Mouse (Mus musculus): ENCODE data around the gene Pif1. TPM values are rescaled to one million over a fixed set of nuclear protein-coding genes. Genes with fewer than 3 reads are reported as not detected.

The Pif1 gene
- polyA plus RNA-seq, 1 experiment from 2014 or later, result 16.1 TPM

- H3K9me3 ChIP-seq (ENCODE audit: control insufficient read depth, low read length), result no peaks in the 10 kb centered on the region
- no peak overlapping the region for H3K4me3 ChIP-seq (ENCODE audit: low read length)
- H3K9ac ChIP-seq (ENCODE audit: low read length), result no peak overlapping the region
- no peak for ATAC-seq (ENCODE audit: low read depth)
- peak overlapping the region; percentile 65 for H3K27ac ChIP-seq (ENCODE audit: low read length)
- no peaks in the 10 kb centered on the region for H3K27me3 ChIP-seq (ENCODE audit: control insufficient read depth, insufficient read depth, low read depth, low read length)
- H3K4me2 ChIP-seq (ENCODE audit: low read depth, low read length), result no peak overlapping the region
- H3K4me1 ChIP-seq (replicated peaks; ENCODE audit: control insufficient read depth, insufficient read depth, low read length), result peaks cover 26% of the 10 kb centered on the region
- WGBS, result 59% methylated on average over 4 of the region's 4 CpGs
- peaks cover 13% of the 10 kb centered on the region for H3K36me3 ChIP-seq (ENCODE audit: control insufficient read depth, insufficient read depth, low read length)
These were observed 31.3 kb upstream of the Pif1 start for GRCm38 (mm10) chr9:65555621-65556020.

GRCm38 (mm10) chr9:65556349-65556748 lies 30.6 kb upstream of the Pif1 start:
- peaks cover 13% of the 10 kb centered on the region for H3K36me3 ChIP-seq (ENCODE audit: control insufficient read depth, insufficient read depth, low read length)
- no peak overlapping the region for H3K9ac ChIP-seq (ENCODE audit: low read length)
- ATAC-seq (ENCODE audit: low read depth), result no peak
- 93% methylated on average over 8 of the region's 8 CpGs for WGBS
- no peak overlapping the region for H3K27ac ChIP-seq (ENCODE audit: low read length)
- no peak overlapping the region for H3K4me3 ChIP-seq (ENCODE audit: low read length)
- no peaks in the 10 kb centered on the region for H3K27me3 ChIP-seq (ENCODE audit: control insufficient read depth, insufficient read depth, low read depth, low read length)
- peaks cover 20% of the 10 kb centered on the region for H3K4me1 ChIP-seq (replicated peaks; ENCODE audit: control insufficient read depth, insufficient read depth, low read length)
- H3K9me3 ChIP-seq (ENCODE audit: control insufficient read depth, low read length), result no peaks in the 10 kb centered on the region
- no peak overlapping the region for H3K4me2 ChIP-seq (ENCODE audit: low read depth, low read length)

GRCm38 (mm10) chr9:65556979-65557378 lies 30.0 kb upstream of the Pif1 start:
- no peak overlapping the region for H3K9ac ChIP-seq (ENCODE audit: low read length)
- ATAC-seq (ENCODE audit: low read depth), result no peak
- no peaks in the 10 kb centered on the region for H3K27me3 ChIP-seq (ENCODE audit: control insufficient read depth, insufficient read depth, low read depth, low read length)
- peaks cover 13% of the 10 kb centered on the region for H3K36me3 ChIP-seq (ENCODE audit: control insufficient read depth, insufficient read depth, low read length)
- no peak overlapping the region for H3K4me2 ChIP-seq (ENCODE audit: low read depth, low read length)
- no peak overlapping the region for H3K4me3 ChIP-seq (ENCODE audit: low read length)
- no peaks in the 10 kb centered on the region for H3K9me3 ChIP-seq (ENCODE audit: control insufficient read depth, low read length)
- 95% methylated on average over 5 of the region's 5 CpGs for WGBS
- no peak overlapping the region for H3K27ac ChIP-seq (ENCODE audit: low read length)
- peaks cover 20% of the 10 kb centered on the region for H3K4me1 ChIP-seq (replicated peaks; ENCODE audit: control insufficient read depth, insufficient read depth, low read length)

GRCm38 (mm10) chr9:65558806-65559205 lies 28.2 kb upstream of the Pif1 start:
- Histone ChIP-seq H3K36me3 (ENCODE audit: control insufficient read depth, insufficient read depth, low read length) (peaks cover 15% of the 10 kb centered on the region), H3K4me1 (replicated peaks; ENCODE audit: control insufficient read depth, insufficient read depth, low read length) (peaks cover 23% of the 10 kb centered on the region), H3K4me3 (ENCODE audit: low read length) (no peak overlapping the region), H3K27ac (ENCODE audit: low read length) (no peak overlapping the region), H3K9me3 (ENCODE audit: control insufficient read depth, low read length) (no peaks in the 10 kb centered on the region), H3K27me3 (ENCODE audit: control insufficient read depth, insufficient read depth, low read depth, low read length) (no peaks in the 10 kb centered on the region), H3K9ac (ENCODE audit: low read length) (no peak overlapping the region), H3K4me2 (ENCODE audit: low read depth, low read length) (no peak overlapping the region)
- no peak for ATAC-seq (ENCODE audit: low read depth)
- 78% methylated on average over 6 of the region's 6 CpGs for WGBS

GRCm38 (mm10) chr9:65561016-65561415 lies 25.9 kb upstream of the Pif1 start:
- H3K9ac ChIP-seq (ENCODE audit: low read length), result no peak overlapping the region
- no peaks in the 10 kb centered on the region for H3K9me3 ChIP-seq (ENCODE audit: control insufficient read depth, low read length)
- peaks cover 14% of the 10 kb centered on the region for H3K36me3 ChIP-seq (ENCODE audit: control insufficient read depth, insufficient read depth, low read length)
- no peak overlapping the region for H3K4me2 ChIP-seq (ENCODE audit: low read depth, low read length)
- no peak overlapping the region for H3K27ac ChIP-seq (ENCODE audit: low read length)
- no peaks in the 10 kb centered on the region for H3K27me3 ChIP-seq (ENCODE audit: control insufficient read depth, insufficient read depth, low read depth, low read length)
- H3K4me1 ChIP-seq (replicated peaks; ENCODE audit: control insufficient read depth, insufficient read depth, low read length), result peaks cover 6% of the 10 kb centered on the region
- WGBS, result 86% methylated on average over 4 of the region's 4 CpGs
- H3K4me3 ChIP-seq (ENCODE audit: low read length), result no peak overlapping the region
- ATAC-seq (ENCODE audit: low read depth), result no peak

GRCm38 (mm10) chr9:65562081-65562506 lies 24.9 kb upstream of the Pif1 start:
- Histone ChIP-seq H3K4me3 (ENCODE audit: low read length) (no peak overlapping the region), H3K27ac (ENCODE audit: low read length) (no peak overlapping the region; the same call in 1 of the 2 replicates), H3K9ac (ENCODE audit: low read length) (no peak overlapping the region), H3K4me2 (ENCODE audit: low read depth, low read length) (no peak overlapping the region), H3K4me1 (replicated peaks; ENCODE audit: control insufficient read depth, insufficient read depth, low read length) (peaks cover 6% of the 10 kb centered on the region), H3K27me3 (ENCODE audit: control insufficient read depth, insufficient read depth, low read depth, low read length) (no peaks in the 10 kb centered on the region), H3K36me3 (ENCODE audit: control insufficient read depth, insufficient read depth, low read length) (peaks cover 13% of the 10 kb centered on the region; the same call in 1 of the 2 replicates), H3K9me3 (ENCODE audit: control insufficient read depth, low read length) (no peaks in the 10 kb centered on the region)
- WGBS, result 17% methylated on average over 4 of the region's 4 CpGs
- peak; percentile 77 for ATAC-seq (ENCODE audit: low read depth)

GRCm38 (mm10) chr9:65563073-65563472 lies 23.9 kb upstream of the Pif1 start:
- Histone ChIP-seq H3K4me3 (ENCODE audit: low read length) (no peak overlapping the region), H3K27ac (ENCODE audit: low read length) (no peak overlapping the region), H3K4me1 (replicated peaks; ENCODE audit: control insufficient read depth, insufficient read depth, low read length) (peaks cover 6% of the 10 kb centered on the region), H3K9ac (ENCODE audit: low read length) (no peak overlapping the region), H3K27me3 (ENCODE audit: control insufficient read depth, insufficient read depth, low read depth, low read length) (no peaks in the 10 kb centered on the region), H3K4me2 (ENCODE audit: low read depth, low read length) (no peak overlapping the region), H3K36me3 (ENCODE audit: control insufficient read depth, insufficient read depth, low read length) (peaks cover 13% of the 10 kb centered on the region; the same call in 1 of the 2 replicates), H3K9me3 (ENCODE audit: control insufficient read depth, low read length) (no peaks in the 10 kb centered on the region)
- WGBS, result 88% methylated on average over 5 of the region's 5 CpGs
- no peak for ATAC-seq (ENCODE audit: low read depth)

GRCm38 (mm10) chr9:65564698-65565097 lies 22.3 kb upstream of the Pif1 start:
- ATAC-seq (ENCODE audit: low read depth), result no peak
- no peaks in the 10 kb centered on the region for H3K9me3 ChIP-seq (ENCODE audit: control insufficient read depth, low read length)
- peaks cover 9% of the 10 kb centered on the region; the same call in 1 of the 2 replicates for H3K36me3 ChIP-seq (ENCODE audit: control insufficient read depth, insufficient read depth, low read length)
- H3K4me3 ChIP-seq (ENCODE audit: low read length), result no peak overlapping the region
- 96% methylated on average over 2 of the region's 2 CpGs for WGBS
- no peak overlapping the region for H3K9ac ChIP-seq (ENCODE audit: low read length)
- H3K4me1 ChIP-seq (replicated peaks; ENCODE audit: control insufficient read depth, insufficient read depth, low read length), result peaks cover 14% of the 10 kb centered on the region
- no peaks in the 10 kb centered on the region for H3K27me3 ChIP-seq (ENCODE audit: control insufficient read depth, insufficient read depth, low read depth, low read length)
- H3K27ac ChIP-seq (ENCODE audit: low read length), result no peak overlapping the region
- H3K4me2 ChIP-seq (ENCODE audit: low read depth, low read length), result no peak overlapping the region

- Histone ChIP-seq H3K9ac (ENCODE audit: low read length) (no peak overlapping the region), H3K4me1 (replicated peaks; ENCODE audit: control insufficient read depth, insufficient read depth, low read length) (peaks cover 18% of the 10 kb centered on the region), H3K4me2 (ENCODE audit: low read depth, low read length) (no peak overlapping the region), H3K9me3 (ENCODE audit: control insufficient read depth, low read length) (no peaks in the 10 kb centered on the region), H3K27me3 (ENCODE audit: control insufficient read depth, insufficient read depth, low read depth, low read length) (no peaks in the 10 kb centered on the region), H3K36me3 (ENCODE audit: control insufficient read depth, insufficient read depth, low read length) (peaks cover 15% of the 10 kb centered on the region), H3K4me3 (ENCODE audit: low read length) (no peak overlapping the region), H3K27ac (ENCODE audit: low read length) (peak overlapping the region; percentile 76)
- 82% methylated on average over 6 of the region's 6 CpGs for WGBS
- ATAC-seq (ENCODE audit: low read depth), result no peak
These were observed 18.2 kb upstream of the Pif1 start for GRCm38 (mm10) chr9:65568787-65569186.

- Histone ChIP-seq H3K27ac (ENCODE audit: low read length) (peak overlapping the region; percentile 76), H3K4me3 (ENCODE audit: low read length) (no peak overlapping the region), H3K4me2 (ENCODE audit: low read depth, low read length) (no peak overlapping the region), H3K9me3 (ENCODE audit: control insufficient read depth, low read length) (no peaks in the 10 kb centered on the region), H3K27me3 (ENCODE audit: control insufficient read depth, insufficient read depth, low read depth, low read length) (no peaks in the 10 kb centered on the region), H3K36me3 (ENCODE audit: control insufficient read depth, insufficient read depth, low read length) (peaks cover 15% of the 10 kb centered on the region; the same call in 1 of the 2 replicates), H3K9ac (ENCODE audit: low read length) (no peak overlapping the region), H3K4me1 (replicated peaks; ENCODE audit: control insufficient read depth, insufficient read depth, low read length) (peaks cover 18% of the 10 kb centered on the region)
- WGBS, result 55% methylated on average over 6 of the region's 6 CpGs
- ATAC-seq (ENCODE audit: low read depth), result peak; percentile 85
These were observed 17.4 kb upstream of the Pif1 start for GRCm38 (mm10) chr9:65569491-65569971.
